Comparison of ENCODE assay signal across 13 mouse cellular contexts in the genomic region with DNA sequence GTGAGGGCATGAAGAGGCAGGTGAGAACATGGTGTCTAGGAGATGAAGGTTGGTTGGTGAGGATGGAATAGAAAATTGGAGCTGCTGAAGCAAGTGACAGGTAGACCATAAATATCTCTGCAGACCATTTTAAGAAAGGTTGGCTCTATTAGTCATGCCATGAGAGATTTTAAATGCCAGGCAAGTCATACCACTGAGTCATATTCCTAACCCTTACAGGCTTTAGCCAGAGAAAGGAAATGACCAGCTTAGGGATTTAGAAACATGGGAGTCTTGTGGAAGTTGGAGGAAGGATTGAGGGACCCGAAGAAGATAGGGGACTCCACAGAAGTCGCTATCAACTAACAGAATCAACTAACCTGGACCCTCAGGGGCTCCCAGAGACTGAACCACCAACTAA. TPM values are rescaled to one million over a fixed set of nuclear protein-coding genes. Genes with fewer than 3 reads are reported as not detected.
"Had no signal": no experiment of that assay in that cellular context is flagged by ENCODE, and none has a peak within 500 bp of the region (broad histone marks: within the 10 kb centered on the region; RNA-seq: fewer than 3 reads in every experiment).

No protein-coding gene starts in this region.

- DNase-seq: liver, postnatal 0 days; lung, embryonic 14.5 days; lung, postnatal 10 days; lung, postnatal 4 days; midbrain, embryonic 14.5 days; right cerebral cortex, postnatal 14 days; thymus, adult 2 months; thymus, postnatal 25 days; thymus, postnatal 4 days had no signal

RNA-seq across cellular contexts. Expression of a gene that starts 35.8 kb away (rescaled TPM):
- total RNA-seq: megakaryocyte, adult 5-6 weeks; megakaryocyte-erythroid progenitor cell, adult 5-6 weeks had no signal
- polyA plus RNA-seq: liver, postnatal 0 days; myocyte; spleen, adult 2 months had no signal
